Mouse (Mus musculus): ENCODE data around the gene Nsmf. TPM values are rescaled to one million over a fixed set of nuclear protein-coding genes. Genes with fewer than 3 reads are reported as not detected.

The Nsmf gene
- 29.2 TPM for total RNA-seq (2023)

DNA sequence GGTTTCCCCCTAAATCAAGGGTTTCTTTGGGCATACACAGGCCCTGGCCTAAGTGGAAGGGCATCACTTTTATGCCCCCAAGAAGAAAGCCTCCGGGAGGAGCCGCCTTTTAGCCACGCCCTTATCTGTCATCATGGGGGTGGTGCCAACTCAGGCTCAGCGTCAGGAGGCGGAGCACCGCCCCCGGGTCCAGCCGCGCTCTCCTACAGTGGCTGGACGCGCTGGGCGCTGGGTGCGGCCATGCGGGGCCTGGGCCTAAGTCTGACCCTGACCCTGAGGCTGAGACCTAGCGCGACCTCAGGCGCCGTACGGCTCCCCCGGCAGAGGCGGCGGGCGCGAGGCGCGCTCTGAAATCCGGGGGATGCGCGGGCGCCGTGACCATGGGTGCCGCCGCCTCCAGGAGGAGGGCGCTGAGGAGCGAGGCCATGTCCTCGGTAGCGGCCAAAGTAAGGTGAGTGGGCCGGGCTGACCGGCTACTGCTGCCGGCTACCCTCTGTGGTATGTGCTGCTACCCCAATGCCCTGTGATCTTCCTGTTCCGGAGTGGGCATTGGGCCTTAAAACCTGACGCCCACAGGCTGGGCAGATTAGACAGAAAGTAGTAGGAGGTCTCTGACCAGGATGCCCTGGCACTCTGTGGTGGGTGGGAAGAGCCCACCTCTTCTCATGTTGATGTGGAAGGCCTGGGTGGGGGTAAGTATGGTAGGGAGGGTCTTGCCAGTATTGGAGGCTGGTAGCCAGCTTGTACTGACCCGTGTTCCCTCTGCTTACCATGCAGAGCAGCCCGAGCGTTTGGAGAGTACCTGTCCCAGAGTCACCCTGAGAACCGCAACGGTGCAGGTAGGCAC lies at the start of gene Nsmf:
Gene Nsmf, plus strand, starts transcription at position 135 of the 847 bp plus-strand sequence.

DNA sequence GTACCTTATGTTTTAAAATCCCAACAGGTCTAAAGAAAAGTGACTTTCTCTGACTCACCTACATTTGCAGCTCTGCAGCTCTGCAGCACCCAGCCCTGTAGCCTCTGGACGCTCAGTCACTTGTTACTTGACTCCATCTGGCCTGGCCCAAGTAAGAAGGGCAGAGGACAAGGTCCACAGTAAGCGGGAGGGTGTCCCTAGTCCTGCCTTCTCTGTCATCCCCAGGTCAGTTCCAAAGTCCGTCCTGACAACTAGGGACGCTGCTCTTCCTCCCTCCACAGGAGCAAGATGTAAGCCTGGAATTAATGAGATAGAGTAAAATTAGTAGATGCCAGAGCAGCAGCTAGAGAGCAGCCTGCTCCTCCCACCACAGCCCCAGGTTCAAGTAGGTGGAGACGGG lies 25.9 kb downstream of the Nsmf start, which contains the start of gene Entpd8:
Gene Entpd8, plus strand, starts transcription at position 229 of the 400 bp plus-strand sequence.

DNA sequence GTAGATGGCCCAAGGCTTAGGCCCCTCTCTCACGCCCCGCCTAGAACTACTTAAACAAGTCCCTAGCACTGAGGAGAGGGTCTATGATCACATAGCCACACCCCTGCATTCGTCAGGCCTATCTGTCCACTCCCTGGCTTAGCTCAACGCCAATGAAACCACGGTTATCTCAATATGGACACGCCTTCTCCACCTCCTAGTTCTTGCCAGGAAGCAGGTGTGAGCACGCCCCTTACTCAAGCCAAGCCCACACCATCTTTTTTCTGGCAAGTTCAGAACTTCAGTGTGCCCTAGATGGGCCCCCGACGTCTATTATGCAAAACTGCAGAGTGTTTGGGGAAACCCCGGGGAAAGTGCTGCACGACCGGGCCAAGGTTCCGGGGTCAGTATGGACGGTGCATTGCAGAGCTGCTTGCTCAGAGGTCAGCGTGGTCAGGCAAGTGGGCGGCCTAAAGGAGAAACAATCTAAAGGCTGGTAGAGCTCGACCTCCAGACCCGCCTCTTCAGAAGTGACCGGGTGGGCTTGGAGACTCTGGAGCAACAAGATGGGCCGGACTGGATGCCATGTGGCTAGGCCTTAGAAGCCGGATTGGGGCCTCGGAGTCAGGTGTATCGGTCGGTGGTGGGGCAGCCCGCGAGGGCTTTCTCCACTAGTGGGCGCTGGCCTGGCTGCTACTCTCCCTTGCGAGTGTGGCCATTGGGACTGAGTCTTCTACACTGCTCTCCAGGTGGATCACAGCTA lies 41.1 kb downstream of the Nsmf start, which contains the start of gene Noxa1:
Gene Noxa1, minus strand, starts transcription at position 41 of the 742 bp plus-strand sequence.

Other genes with a start within 250 kb of the Nsmf start
- gene Ehmt1, start 134.7 kb upstream of the Nsmf start, total RNA-seq (2023): 126 TPM
- gene Arrdc1, start 119.1 kb upstream of the Nsmf start, total RNA-seq (2023): 107 TPM
- gene Zmynd19, start 104.6 kb upstream of the Nsmf start, total RNA-seq (2023): 16.0 TPM
- gene Dph7, start 92.0 kb upstream of the Nsmf start, total RNA-seq (2023): 14.7 TPM
- 23.9 TPM for gene Mrpl41, start 79.3 kb upstream of the Nsmf start, total RNA-seq (2023)
- 153 TPM for gene Pnpla7, start 78.3 kb upstream of the Nsmf start, total RNA-seq (2023)
- gene Entpd8, start 25.9 kb downstream of the Nsmf start, total RNA-seq (2023): not detected
- gene Noxa1, start 40.8 kb downstream of the Nsmf start, total RNA-seq (2023): not detected
- gene Nrarp, start 126.4 kb downstream of the Nsmf start, total RNA-seq (2023): 7.0 TPM
- 14.4 TPM for gene Tor4a, start 142.5 kb downstream of the Nsmf start, total RNA-seq (2023)
- 53.8 TPM for gene Nelfb, start 157.1 kb downstream of the Nsmf start, total RNA-seq (2023)
- not detected for gene Stpg3, start 160.3 kb downstream of the Nsmf start, total RNA-seq (2023)
- gene Fam166a, start 164.4 kb downstream of the Nsmf start, total RNA-seq (2023): not detected
- gene Tubb4b, start 170.3 kb downstream of the Nsmf start, total RNA-seq (2023): 103 TPM
- not detected for gene Slc34a3, start 180.0 kb downstream of the Nsmf start, total RNA-seq (2023)
- gene Rnf224, start 182.4 kb downstream of the Nsmf start, total RNA-seq (2023): not detected
- gene Rnf208, start 187.9 kb downstream of the Nsmf start, total RNA-seq (2023): 0.50 TPM
- not detected for gene Cysrt1, start 188.1 kb downstream of the Nsmf start, total RNA-seq (2023)
- 12.5 TPM for gene AL732309.1, start 192.5 kb downstream of the Nsmf start, total RNA-seq (2023)
- gene Tmem203, start 201.1 kb downstream of the Nsmf start, total RNA-seq (2023): 19.2 TPM
- gene Tprn, start 208.3 kb downstream of the Nsmf start, total RNA-seq (2023): 19.1 TPM
- gene Ssna1, start 218.1 kb downstream of the Nsmf start, total RNA-seq (2023): 29.1 TPM
- 100 TPM for gene Anapc2, start 218.1 kb downstream of the Nsmf start, total RNA-seq (2023)
- gene Tmem210, start 233.8 kb downstream of the Nsmf start, total RNA-seq (2023): not detected
- gene Lrrc26, start 235.6 kb downstream of the Nsmf start, total RNA-seq (2023): not detected